Mouse (Mus musculus) regulatory T cell (primary cell): ENCODE data around the gene Ubxn7.

Experiments
- in situ Hi-C: fragments of 300-600 bp; cut with MboI, MseI; formaldehyde crosslinking; loops from one replicate; pipeline ENCODE4 v1.15.1; 2025; ENCODE audit warnings: high pct_unique_total_duplicates

Ubxn7 gene

GRCm38 (mm10) chr16:32431926-32432325 is 99.9 kb downstream of the Ubxn7 start:
- in situ Hi-C loops = loop anchor here (5.0 kb wide), 1 partner anchor 80 kb away; no protein-coding TSS in a partner anchor

- in situ Hi-C loops = loop anchor here (5.0 kb wide), 1 partner anchor 79 kb away; no protein-coding TSS in a partner anchor
These were observed 101.1 kb downstream of the Ubxn7 start for GRCm38 (mm10) chr16:32433138-32433537.

- in situ Hi-C loops = loop anchor here (5.0 kb wide), 1 partner anchor 78 kb away; no protein-coding TSS in a partner anchor
These were observed 102.0 kb downstream of the Ubxn7 start for GRCm38 (mm10) chr16:32434066-32434465.

GRCm38 (mm10) chr16:32434691-32435090 is 102.6 kb downstream of the Ubxn7 start:
- in situ Hi-C loops = loop anchor here (5.0 kb wide), 1 partner anchor 78 kb away; no protein-coding TSS in a partner anchor

GRCm38 (mm10) chr16:32436657-32437056 is 104.6 kb downstream of the Ubxn7 start:
- in situ Hi-C loops = no loop called here

GRCm38 (mm10) chr16:32437266-32437665 is 105.2 kb downstream of the Ubxn7 start:
- in situ Hi-C loops = no loop called here

- in situ Hi-C loops = no loop called here
These were observed 109.4 kb downstream of the Ubxn7 start for GRCm38 (mm10) chr16:32441432-32441831.
